ENCODE assay signal across 24 mouse cellular contexts in the genomic region with DNA sequence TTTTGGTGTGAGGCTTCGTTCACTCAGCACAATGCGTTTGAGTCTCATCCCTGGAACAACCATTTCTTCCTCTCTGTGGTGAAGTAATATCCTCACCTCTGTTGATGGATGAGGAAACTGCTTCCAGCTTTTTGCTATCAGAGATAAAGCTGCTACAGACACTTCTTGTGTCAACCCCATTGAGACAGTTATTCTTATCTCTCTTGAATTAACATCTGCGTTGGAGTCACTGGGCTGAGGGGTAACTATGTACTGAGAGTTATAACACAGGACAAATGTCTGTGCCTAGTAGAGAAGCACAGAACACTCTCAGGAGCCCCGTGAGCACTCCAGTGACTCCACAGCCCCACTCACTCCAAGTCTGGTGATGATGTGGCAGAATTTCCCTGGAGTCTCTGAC.
DNase-seq lines count a peak whose midpoint lies in the region; ATAC-seq and TF ChIP-seq lines count a peak whose summit lies in the region.
"Had no signal": no experiment of that assay in that cellular context is flagged by ENCODE, and none has a peak within 500 bp of the region (broad histone marks: within the 10 kb centered on the region; RNA-seq: fewer than 3 reads in every experiment).

No protein-coding gene starts in this region.

- peak; percentile 42 for TF ChIP-seq EP300 in liver, embryonic 14.5 days (IDR thresholded peaks at IDR 0.05; ENCODE audit: low read depth)
- peak; percentile 98 for TF ChIP-seq EP300 in MEL (IDR thresholded peaks at IDR 0.05; ENCODE audit: low read depth in 1 of 2, low read length in 2 of 2)

- intact Hi-C loops in heart, postnatal 14 days (cut with DNase I): no loop called here

- DNase-seq in liver, embryonic 14.5 days (ENCODE audit: low read depth in 3 of 3, low spot score in 3 of 3): no peak
- DNase-seq in liver, embryonic 11.5 days (ENCODE audit: low spot score): no peak
- DNase-seq in MEL (ENCODE audit: low read depth, low spot score) (peak; percentile 79), MEL-GATA-1-ER (ENCODE audit: extremely low read depth, low read depth) (peak; percentile 67)
- DNase-seq in adrenal gland, postnatal 36 days: no peak
- no peak for DNase-seq in yolk sac, embryonic 10.5 days (ENCODE audit: low spot score)
- DNase-seq in heart, postnatal 14 days: no peak
- DNase-seq: adrenal gland, adult 2 months; adrenal gland, postnatal 10 days; adrenal gland, postnatal 25 days; cerebellum, adult 11-12 months; cerebellum, adult 2 months; cerebellum, adult 9-10 months; cerebellum, postnatal 10 days; cerebellum, postnatal 25 days; embryo, embryonic 11 days had no signal

- WGBS in liver, embryonic 14.5 days (ENCODE audit: insufficient replicate concordance): 31% methylated on average over 4 of the region's 4 CpGs
- WGBS in liver, embryonic 11.5 days: 46% methylated on average over 4 of the region's 4 CpGs

- TF ChIP-seq POLR2A in MEL (IDR thresholded peaks at IDR 0.05; ENCODE audit: control insufficient read depth in 1 of 2, insufficient read depth in 1 of 2, low read depth in 1 of 2, low read length in 2 of 2, poor library complexity in 1 of 2): no peak

- H3K27me3 ChIP-seq in liver, embryonic 14.5 days (ENCODE audit: control insufficient read depth, insufficient read depth, low read length): no peaks in the 10 kb centered on the region
- H3K27me3 ChIP-seq in liver, embryonic 11.5 days (replicated peaks; ENCODE audit: control insufficient read depth, insufficient read depth, low read length): no peaks in the 10 kb centered on the region
- no peaks in the 10 kb centered on the region for H3K27me3 ChIP-seq in MEL (ENCODE audit: control insufficient read depth in 1 of 2, insufficient read depth in 2 of 2, low read length in 2 of 2)
- H3K27me3 ChIP-seq: embryonic facial prominence, embryonic 13.5 days; embryonic facial prominence, embryonic 15.5 days; forebrain, embryonic 12.5 days had no signal

- no peak overlapping the region for H3K27ac ChIP-seq in liver, embryonic 14.5 days
- no peak overlapping the region for H3K27ac ChIP-seq in liver, embryonic 11.5 days (ENCODE audit: low read depth, low read length)
- H3K27ac ChIP-seq in MEL (ENCODE audit: control insufficient read depth, low read depth, low read length): peak overlapping the region; percentile 73
- H3K27ac ChIP-seq: embryonic facial prominence, embryonic 13.5 days; embryonic facial prominence, embryonic 15.5 days; forebrain, embryonic 10.5 days; forebrain, embryonic 12.5 days had no signal

- no peak overlapping the region for H3K4me2 ChIP-seq in liver, embryonic 14.5 days (ENCODE audit: low read depth)
- no peak overlapping the region for H3K4me2 ChIP-seq in liver, embryonic 11.5 days
- H3K4me2 ChIP-seq: embryonic facial prominence, embryonic 13.5 days; embryonic facial prominence, embryonic 15.5 days; forebrain, embryonic 12.5 days had no signal

- H3K36me3 ChIP-seq in liver, embryonic 14.5 days (replicated peaks; ENCODE audit: control insufficient read depth, insufficient read depth, low read depth): no peaks in the 10 kb centered on the region
- no peaks in the 10 kb centered on the region for H3K36me3 ChIP-seq in liver, embryonic 11.5 days (ENCODE audit: control insufficient read depth, insufficient read depth, low read length)
- H3K36me3 ChIP-seq in MEL (ENCODE audit: control insufficient read depth in 1 of 2, insufficient read depth in 2 of 2, low read length in 2 of 2): peaks cover 0 to 16% of the 10 kb centered on the region in 2 experiments; a peak in 2 of 4 replicates
- H3K36me3 ChIP-seq: embryonic facial prominence, embryonic 13.5 days; embryonic facial prominence, embryonic 15.5 days; forebrain, embryonic 10.5 days; forebrain, embryonic 12.5 days had no signal

- H3K4me1 ChIP-seq in liver, embryonic 14.5 days (replicated peaks; ENCODE audit: control insufficient read depth in 2 of 2, insufficient read depth in 2 of 2, low read length in 1 of 2): no peaks in the 10 kb centered on the region
- H3K4me1 ChIP-seq in liver, embryonic 11.5 days (replicated peaks; ENCODE audit: control insufficient read depth, insufficient read depth, low read length): no peaks in the 10 kb centered on the region
- H3K4me1 ChIP-seq in MEL (ENCODE audit: control insufficient read depth in 1 of 2, insufficient read depth in 2 of 2, low read length in 2 of 2): peaks cover 7 to 16% of the 10 kb centered on the region in 2 experiments
- H3K4me1 ChIP-seq: embryonic facial prominence, embryonic 13.5 days; embryonic facial prominence, embryonic 15.5 days; forebrain, embryonic 10.5 days; forebrain, embryonic 12.5 days had no signal

- ATAC-seq in liver, embryonic 14.5 days (ENCODE audit: insufficient read depth): no peak; the same call in 1 of the 2 replicates
- ATAC-seq in liver, embryonic 11.5 days (replicated peaks; ENCODE audit: low FRiP score): no peak
- peak; percentile 61 for ATAC-seq in megakaryocyte progenitor cell, adult 5-6 weeks (replicated peaks; ENCODE audit: poor library complexity)
- ATAC-seq: forebrain, embryonic 14.5 days; forebrain, embryonic 16.5 days had no signal

- H3K4me3 ChIP-seq in liver, embryonic 14.5 days (ENCODE audit: insufficient read depth in 1 of 2, low read depth in 2 of 2, low read length in 2 of 2): no peak overlapping the region
- H3K4me3 ChIP-seq in liver, embryonic 11.5 days (ENCODE audit: low read depth, low read length): no peak overlapping the region
- H3K4me3 ChIP-seq in MEL (ENCODE audit: control insufficient read depth in 1 of 2, insufficient read depth in 1 of 2, low read depth in 2 of 2, low read length in 2 of 2): no peak overlapping the region
- H3K4me3 ChIP-seq: embryonic facial prominence, embryonic 13.5 days; embryonic facial prominence, embryonic 15.5 days; erythroblast, embryonic 14.5 days; forebrain, embryonic 10.5 days; forebrain, embryonic 12.5 days had no signal

- TF ChIP-seq CTCF in liver, embryonic 14.5 days (IDR thresholded peaks at IDR 0.05; ENCODE audit: low read depth): no peak
- no peak for TF ChIP-seq CTCF in MEL (IDR thresholded peaks at IDR 0.05 in 2 of 3, conservative IDR thresholded peaks at IDR 0.05 in 1 of 3; ENCODE audit: control insufficient read depth in 1 of 3, insufficient read depth in 1 of 3, low read depth in 2 of 3, low read length in 3 of 3, poor library complexity in 1 of 3, severe bottlenecking in 1 of 3)

- H3K79me2 ChIP-seq in MEL (ENCODE audit: control insufficient read depth, insufficient read depth, low read length, poor library complexity): no peaks in the 10 kb centered on the region

- no peak overlapping the region for H3K9ac ChIP-seq in liver, embryonic 14.5 days (replicated peaks)
- H3K9ac ChIP-seq in liver, embryonic 11.5 days (ENCODE audit: low read depth, low read length): no peak overlapping the region
- no peak overlapping the region for H3K9ac ChIP-seq in MEL (ENCODE audit: control insufficient read depth, low read depth, low read length, poor library complexity, severe bottlenecking)
- H3K9ac ChIP-seq: embryonic facial prominence, embryonic 13.5 days; embryonic facial prominence, embryonic 15.5 days; forebrain, embryonic 12.5 days had no signal

- H3K9me3 ChIP-seq in liver, embryonic 14.5 days (ENCODE audit: control insufficient read depth, low read length): no peaks in the 10 kb centered on the region
- H3K9me3 ChIP-seq in liver, embryonic 11.5 days (ENCODE audit: control insufficient read depth, low read length): no peaks in the 10 kb centered on the region
- H3K9me3 ChIP-seq in MEL (replicated peaks; ENCODE audit: insufficient read depth, low read length): no peaks in the 10 kb centered on the region
- H3K9me3 ChIP-seq: embryonic facial prominence, embryonic 13.5 days; embryonic facial prominence, embryonic 15.5 days; forebrain, embryonic 10.5 days; forebrain, embryonic 12.5 days had no signal

- no peak; the same call in 1 of the 2 replicates for TF ChIP-seq RAD21 in MEL (IDR thresholded peaks at IDR 0.05; ENCODE audit: low read depth, low read length)

TF ChIP-seq in MEL, 35 proteins besides CTCF, POLR2A, EP300 and RAD21 (continues in another document):
- no peak for TF ChIP-seq CHD1 (IDR thresholded peaks at IDR 0.05; ENCODE audit: low read depth, low read length)
- TF ChIP-seq HCFC1 (IDR thresholded peaks at IDR 0.05; ENCODE audit: low read depth, low read length): no peak
- 0 out of 2 replicates have a peak, but pooled peaks have one; percentile 36 for TF ChIP-seq MAFK (IDR thresholded peaks at IDR 0.05; ENCODE audit: borderline replicate concordance, low read depth, low read length)
- no peak for TF ChIP-seq NRF1 (IDR thresholded peaks at IDR 0.05; ENCODE audit: insufficient read depth, low read depth, low read length, poor library complexity, severe bottlenecking)
- TF ChIP-seq RCOR1 (IDR thresholded peaks at IDR 0.05; ENCODE audit: low read depth, low read length): peak; percentile 62
- peak; percentile 97 for TF ChIP-seq GATA1 (IDR thresholded peaks at IDR 0.05; ENCODE audit: low read depth, low read length)
- TF ChIP-seq ELF1 (IDR thresholded peaks at IDR 0.05; ENCODE audit: low read depth, low read length): no peak
- no peak for TF ChIP-seq E2F4 (IDR thresholded peaks at IDR 0.05; ENCODE audit: borderline replicate concordance, low read depth, low read length)
- TF ChIP-seq KAT2A (conservative IDR thresholded peaks at IDR 0.05; ENCODE audit: low read depth, low read length): no peak
- TF ChIP-seq GABPA (IDR thresholded peaks at IDR 0.05; ENCODE audit: low read depth, low read length): no peak
- TF ChIP-seq MAZ (IDR thresholded peaks at IDR 0.05; ENCODE audit: low read depth, low read length): no peak
- no peak for TF ChIP-seq SMC3 (IDR thresholded peaks at IDR 0.05; ENCODE audit: low read depth, low read length)
- no peak for TF ChIP-seq USF1 (IDR thresholded peaks at IDR 0.05; ENCODE audit: low read depth, low read length)
- TF ChIP-seq ZC3H11A (IDR thresholded peaks at IDR 0.05; ENCODE audit: low read depth, low read length): 0 out of 2 replicates have a peak, but pooled peaks have one; percentile 10
- TF ChIP-seq SIN3A (IDR thresholded peaks at IDR 0.05; ENCODE audit: low read length): peak; percentile 75
- TF ChIP-seq ETS1 (IDR thresholded peaks at IDR 0.05; ENCODE audit: low read depth, low read length): peak; percentile 88
- no peak for TF ChIP-seq BHLHE40 (IDR thresholded peaks at IDR 0.05; ENCODE audit: borderline replicate concordance, low read depth, low read length)
- TF ChIP-seq MAX (IDR thresholded peaks at IDR 0.05; ENCODE audit: low read length): peak; percentile 61; the same call in 1 of the 2 replicates
- TF ChIP-seq MYC (IDR thresholded peaks at IDR 0.05; ENCODE audit: low read depth, low read length): no peak
- TF ChIP-seq TBP (IDR thresholded peaks at IDR 0.05; ENCODE audit: low read depth, low read length): no peak
- peak; percentile 53 for TF ChIP-seq TAL1 (IDR thresholded peaks at IDR 0.05; ENCODE audit: low read length)
- TF ChIP-seq TCF12 (IDR thresholded peaks at IDR 0.05; ENCODE audit: low read depth, low read length): peak; percentile 94
- no peak for TF ChIP-seq POLR2AphosphoS2 (IDR thresholded peaks at IDR 0.05; ENCODE audit: low read length)
- TF ChIP-seq POLR2AphosphoS5 (IDR thresholded peaks at IDR 0.05; ENCODE audit: borderline replicate concordance, low read depth, low read length): no peak

Comparison
In these comparisons a context has a peak if more than half of its experiments do, and no peak if none do; other contexts are left out.
1. DNase-seq: peak in MEL (single experiment) and MEL-GATA-1-ER (single experiment); none in liver, embryonic 14.5 days (0 of 3), liver, embryonic 11.5 days (single experiment), adrenal gland, postnatal 36 days (0 of 2), yolk sac, embryonic 10.5 days (single experiment) and heart, postnatal 14 days (0 of 2).